Mouse (Mus musculus) olfactory bulb, adult 2 months (tissue): ENCODE results near the gene Osbpl2.

Source experiments
- CTCF ChIP-seq: fragments of 200-500 bp; IDR thresholded peaks from 2 replicates; pipeline ENCODE4 v1.5.1; 2012; ENCODE audit warnings: low read depth, mild to moderate bottlenecking, low read length, moderate library complexity; ENCODE audit not compliant: insufficient read depth
- POLR2A ChIP-seq: fragments of 200-500 bp; IDR thresholded peaks from 2 replicates; pipeline ENCODE4 v1.6.1; 2012; ENCODE audit warnings: mild to moderate bottlenecking, low read depth, low read length, moderate library complexity; ENCODE audit not compliant: insufficient read depth

GRCm38 (mm10) chr2:180087472-180087871, 31.6 kb upstream of the Osbpl2 start:
- TF ChIP-seq CTCF (no peak), POLR2A (no peak)
